Mouse (Mus musculus) left cerebral cortex, adult 11 months (tissue): ENCODE data around the gene Hps6.
"Not testable (repeated sequence)": the region's sequence is repeated elsewhere in the genome, so short reads cannot be mapped to it uniquely, and the experiment has no call there.

ENCODE experiments used
- DNase-seq: peaks from one replicate; pipeline ENCODE4 v3.0.0; 2022; ENCODE audit warnings: low spot score

Gene Hps6

DNA sequence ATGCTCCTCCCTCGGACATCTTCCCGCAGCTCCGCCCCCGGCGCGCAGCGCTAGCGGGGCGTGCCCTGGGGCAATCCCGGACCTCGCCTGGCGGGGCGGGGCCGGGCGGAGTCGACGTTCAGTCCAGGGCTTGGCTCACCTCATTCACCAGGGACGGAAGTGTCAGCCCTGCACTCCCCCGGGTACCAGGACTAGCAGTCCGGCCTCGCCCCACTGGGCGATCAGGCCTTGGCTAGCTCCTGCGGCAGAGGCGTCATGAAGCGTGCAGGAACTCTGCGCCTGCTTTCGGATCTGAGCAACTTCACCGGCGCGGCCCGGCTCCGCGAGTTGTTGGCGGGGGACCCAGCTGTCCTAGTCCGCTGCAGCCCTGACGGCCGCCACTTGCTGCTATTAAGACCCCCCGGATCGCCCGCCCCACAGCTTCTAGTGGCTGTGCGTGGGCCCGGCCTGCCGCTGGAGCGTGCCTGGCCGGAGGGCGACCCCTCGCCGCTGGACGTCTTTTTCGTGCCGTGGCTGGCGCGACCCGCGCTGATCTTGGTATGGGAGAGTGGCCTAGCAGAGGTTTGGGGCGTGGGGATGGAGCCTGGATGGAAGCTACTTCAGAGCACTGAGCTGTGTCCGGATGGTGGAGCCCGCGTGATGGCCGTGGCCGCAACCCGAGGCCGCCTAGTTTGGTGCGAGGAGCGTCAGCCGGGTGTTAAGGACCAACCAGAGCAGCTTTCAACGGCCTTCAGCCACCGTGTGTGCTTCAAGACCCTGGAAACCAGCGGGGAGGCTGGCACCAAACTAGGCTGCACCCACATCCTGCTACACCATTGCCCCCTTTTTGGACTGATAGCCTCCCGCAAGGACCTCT is at the start of gene Hps6:
Hps6 (plus strand) TSS at position 138 of the 856 bp plus-strand sequence.
- DNase-seq, result peak; percentile 51

DNA sequence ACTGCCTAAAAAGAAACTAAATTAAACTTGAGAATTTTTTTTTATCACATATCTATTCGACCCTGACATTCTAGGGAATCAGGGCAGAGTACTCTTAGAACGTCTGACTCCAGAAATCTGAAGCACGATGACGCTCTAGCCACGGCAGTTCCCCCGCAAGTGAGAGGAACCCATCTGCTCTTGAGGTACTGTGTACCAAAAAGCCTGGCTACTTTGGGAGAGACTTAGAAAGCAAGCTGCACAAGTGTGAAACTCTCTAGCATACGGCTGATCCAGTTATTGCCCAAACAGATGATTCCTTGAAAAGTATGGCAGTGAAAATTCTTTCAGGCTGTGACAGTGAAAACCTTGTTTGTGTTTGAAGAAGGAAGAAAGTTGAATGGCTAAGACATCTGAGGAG is 46.6 kb upstream of the Hps6 start:
- peak; percentile 41 for DNase-seq

DNA sequence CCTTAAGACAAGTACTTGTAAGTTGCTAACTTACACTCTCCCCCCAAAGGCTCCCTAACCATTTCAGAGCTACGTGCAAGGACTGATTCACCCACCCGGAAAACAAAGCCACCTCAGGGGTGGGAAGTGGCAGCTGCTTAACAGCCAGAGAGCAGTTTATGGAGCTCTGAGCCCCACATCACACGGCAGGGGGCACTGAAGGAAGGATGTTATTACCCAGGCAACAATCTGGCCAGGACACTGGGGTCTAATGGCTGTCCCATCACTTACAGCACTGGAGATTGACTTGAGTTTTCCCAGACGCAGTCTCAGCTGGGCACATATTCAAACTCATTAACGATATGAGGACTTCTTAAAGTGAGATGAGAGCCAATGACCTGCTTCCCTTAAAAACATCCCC is 42.5 kb upstream of the Hps6 start:
- DNase-seq, result no peak

DNA sequence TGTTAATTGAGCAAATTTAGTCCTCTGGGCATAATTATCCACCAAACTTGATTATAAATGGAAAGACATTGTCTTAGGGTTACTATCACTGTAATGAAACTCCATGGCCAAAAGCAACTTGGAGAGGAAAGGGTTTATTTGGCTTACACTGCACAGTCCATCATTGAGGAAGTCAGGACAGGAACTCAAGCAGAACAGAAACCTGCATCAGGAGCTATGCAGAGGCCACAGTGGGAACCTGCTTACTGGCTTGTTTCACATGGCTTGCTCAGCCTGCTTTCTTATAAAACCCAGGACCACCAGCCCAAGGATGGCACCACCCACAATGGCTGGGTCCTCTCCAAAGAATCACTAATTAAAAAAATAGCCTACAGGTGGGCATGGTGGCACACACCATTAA is 18.9 kb upstream of the Hps6 start:
- no peak for DNase-seq

DNA sequence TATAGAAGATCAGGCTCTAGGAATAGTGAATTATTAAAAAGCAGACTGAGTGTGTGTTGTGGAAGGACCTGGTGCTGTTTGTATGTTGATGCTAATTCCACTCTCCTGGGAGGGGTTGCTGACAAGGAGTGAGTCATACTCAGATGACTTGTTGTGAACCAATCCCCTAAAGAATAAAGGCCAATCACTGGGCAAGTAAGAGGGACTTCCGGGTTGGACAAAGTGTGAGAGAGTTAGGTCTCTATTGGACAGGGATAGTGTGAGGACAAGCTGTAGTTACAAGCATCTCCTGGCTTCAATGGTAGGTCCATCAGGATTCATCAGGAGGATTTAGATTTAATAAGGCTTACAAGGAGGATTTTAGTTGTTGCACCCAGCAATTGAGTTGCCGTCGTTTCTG is 15.1 kb upstream of the Hps6 start:
- DNase-seq, result no peak

DNA sequence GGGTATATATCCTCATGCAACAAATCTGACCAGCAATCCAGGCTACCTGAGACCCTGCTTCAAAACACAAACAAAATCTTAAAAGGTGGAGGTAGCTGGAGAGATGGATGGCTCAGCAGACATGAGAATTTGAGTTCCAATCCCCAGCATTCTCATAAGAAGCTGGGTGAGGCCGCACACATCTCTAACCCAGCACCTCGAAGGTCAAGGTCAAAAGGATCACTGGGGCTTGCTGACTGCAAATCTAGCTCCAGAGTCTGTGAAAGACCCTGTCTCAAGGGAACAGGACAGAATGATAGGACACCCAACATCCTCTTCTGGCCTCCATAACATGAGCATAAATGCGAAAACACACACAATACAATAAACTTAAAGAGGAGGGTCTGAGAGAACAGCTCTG is 12.1 kb upstream of the Hps6 start:
- DNase-seq, result no peak

DNA sequence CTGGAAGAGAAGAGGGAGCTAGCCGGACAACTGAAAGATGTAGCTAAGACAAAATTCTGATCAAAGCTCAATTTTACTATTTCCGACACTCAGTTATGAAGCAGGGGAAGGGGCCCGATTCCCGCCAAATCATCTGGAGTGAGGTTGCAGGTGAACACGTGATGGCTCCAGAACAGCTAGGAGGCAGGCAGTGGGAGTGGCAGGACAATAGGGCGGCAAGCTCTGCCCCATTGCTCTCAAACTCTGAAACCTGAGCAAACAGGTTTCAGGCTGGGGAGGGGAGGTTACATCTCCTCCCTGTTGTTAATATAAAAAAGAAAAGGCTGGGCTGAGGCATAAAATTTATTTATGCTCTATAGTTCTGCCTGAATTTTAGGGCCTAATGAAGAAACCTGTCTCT is 9.9 kb upstream of the Hps6 start:
- not testable (repeated sequence) for DNase-seq

DNA sequence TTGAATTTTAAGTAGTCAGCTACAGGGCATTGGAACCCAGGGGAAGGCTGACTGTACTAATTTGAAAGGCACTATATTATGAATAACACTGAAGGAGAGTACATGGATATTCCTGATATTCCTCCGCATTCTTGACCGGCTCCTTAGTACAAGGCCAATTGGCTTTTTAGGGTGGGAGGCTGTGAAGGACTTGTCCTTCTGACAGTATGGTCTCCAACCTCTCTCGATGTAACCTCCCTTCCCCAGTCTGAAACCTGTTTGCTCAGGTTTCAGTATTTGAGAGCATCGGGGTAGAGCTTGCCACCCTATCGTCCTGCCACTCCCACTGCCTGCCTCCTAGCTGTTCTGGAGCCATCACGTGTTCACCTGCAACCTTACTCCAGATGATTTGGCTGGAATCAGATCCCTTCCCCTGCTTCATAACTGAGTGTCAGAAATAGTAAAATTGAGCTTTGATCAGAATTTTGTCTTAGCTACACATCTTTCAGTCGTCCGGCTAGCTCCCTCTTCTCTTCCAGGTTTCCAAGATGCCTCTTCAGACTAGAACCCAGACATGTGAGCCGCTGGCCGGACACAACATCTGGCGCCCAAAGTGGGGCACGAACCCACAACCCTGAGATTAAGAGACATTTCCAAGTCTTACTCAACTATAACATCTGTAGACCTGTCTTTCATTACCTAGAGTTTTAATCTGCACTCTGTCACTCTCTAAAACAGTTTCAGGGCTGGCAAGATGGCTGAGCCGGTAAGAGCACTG is 9.1 kb upstream of the Hps6 start:
- no peak for DNase-seq

DNA sequence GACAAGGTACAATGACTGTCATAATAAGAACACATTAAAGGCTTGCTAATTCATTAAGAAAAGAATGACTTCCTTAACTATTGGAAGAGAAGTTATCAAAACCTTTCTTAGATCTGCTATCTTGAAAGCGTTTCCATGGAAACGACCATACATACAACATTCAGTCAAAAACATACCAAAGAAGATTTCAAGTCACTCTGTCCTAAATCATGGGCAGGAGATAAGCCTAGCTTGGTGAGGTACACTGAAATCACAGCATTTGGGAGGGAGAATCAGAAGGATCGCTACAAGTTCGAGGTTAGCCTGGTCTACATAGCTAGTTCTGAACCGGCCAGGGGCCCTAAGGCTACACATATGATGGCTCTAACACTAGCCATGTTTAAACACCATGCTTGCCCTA is 5.9 kb upstream of the Hps6 start:
- DNase-seq, result no peak

DNA sequence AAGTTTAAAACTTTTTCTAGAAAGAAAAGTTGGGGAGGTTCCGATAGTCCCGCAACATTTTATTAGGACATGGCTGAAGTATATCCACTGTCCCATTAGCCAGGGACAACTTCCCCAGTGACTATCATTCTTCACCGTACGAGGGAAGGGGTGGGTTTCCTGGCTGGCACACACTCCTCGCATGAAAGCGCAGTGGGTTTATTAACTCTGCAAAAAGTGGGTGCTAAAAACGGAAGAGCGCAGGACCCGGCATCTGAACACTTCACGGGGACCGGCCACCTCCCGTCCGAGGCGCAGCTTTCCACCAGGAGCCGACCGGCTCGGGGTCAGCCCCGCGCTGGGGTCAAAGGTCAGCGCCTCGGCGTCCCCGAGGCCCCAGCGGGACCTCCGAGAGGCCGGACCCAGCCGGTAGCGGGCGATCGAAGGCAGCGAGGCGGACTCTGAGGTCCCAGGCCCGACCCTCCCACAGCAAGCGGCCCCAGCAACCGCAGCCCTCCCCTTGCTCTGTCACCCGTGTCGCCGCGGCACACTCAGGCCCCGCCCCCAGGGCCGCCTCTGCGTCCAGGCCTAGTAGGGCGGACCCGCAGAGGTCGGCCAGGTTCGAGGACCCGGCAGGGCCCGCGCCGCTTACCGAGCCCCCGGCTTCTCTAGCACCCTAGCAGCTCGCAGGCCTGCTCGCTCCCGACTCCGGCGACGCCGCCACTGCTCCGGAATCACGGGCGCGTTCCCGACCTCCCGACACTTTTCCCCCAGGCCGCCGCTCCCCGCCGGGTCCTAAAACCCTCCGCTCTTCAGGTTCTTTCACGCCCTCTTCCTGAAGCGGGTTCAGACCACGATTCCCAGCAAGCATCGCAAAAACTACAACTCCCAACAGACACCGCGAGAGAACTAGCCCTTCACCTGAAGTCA is 5.3 kb upstream of the Hps6 start, which contains the start of gene Armh3:
Armh3 (minus strand) TSS at position 704 of the 909 bp plus-strand sequence.
- DNase-seq, result peak; percentile 86

DNA sequence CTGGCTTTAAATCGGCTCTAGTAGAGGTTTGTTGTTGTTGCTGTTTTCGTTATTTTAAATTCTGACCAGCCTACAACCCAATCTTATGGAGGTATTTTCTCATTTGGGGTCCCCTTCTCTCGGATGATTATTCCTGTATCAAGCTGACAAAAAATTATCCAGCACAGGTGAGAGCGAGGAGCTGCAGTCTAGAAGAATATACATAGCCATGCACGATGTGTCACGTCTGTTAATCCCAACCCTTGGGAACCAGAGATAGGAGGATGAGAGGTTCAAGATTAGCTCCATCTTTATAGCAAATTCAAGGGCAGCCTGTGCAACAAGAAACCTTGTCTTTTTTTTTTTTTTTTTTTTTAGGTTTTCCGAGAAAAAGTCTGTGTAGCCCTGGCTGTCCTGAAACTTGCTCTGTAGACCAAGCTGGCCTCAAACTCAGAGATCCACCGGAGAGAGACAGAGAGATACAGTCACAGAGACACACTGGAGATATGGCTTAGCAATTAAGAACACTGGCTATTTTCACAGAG is 4.6 kb upstream of the Hps6 start:
- no peak for DNase-seq

DNA sequence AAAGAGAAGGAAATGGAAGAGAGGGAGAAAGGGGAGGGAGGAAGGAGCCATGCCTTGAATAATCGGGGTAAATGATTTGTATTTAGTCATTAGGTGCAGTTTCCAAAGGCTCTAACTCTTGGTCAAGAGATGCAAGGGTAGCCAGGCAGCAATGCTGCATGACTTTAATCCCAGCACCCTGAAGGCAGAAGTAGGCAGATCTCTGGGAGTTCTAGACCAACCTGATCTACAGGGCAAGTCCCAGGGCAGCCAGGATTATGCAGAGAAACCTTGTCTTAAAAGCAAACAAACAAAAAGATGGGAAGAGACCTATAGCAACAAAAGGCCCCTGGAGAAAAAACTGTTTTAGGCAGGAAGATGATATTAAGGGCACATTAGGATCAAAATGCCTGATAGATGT is 3.9 kb upstream of the Hps6 start:
- DNase-seq, result no peak

DNA sequence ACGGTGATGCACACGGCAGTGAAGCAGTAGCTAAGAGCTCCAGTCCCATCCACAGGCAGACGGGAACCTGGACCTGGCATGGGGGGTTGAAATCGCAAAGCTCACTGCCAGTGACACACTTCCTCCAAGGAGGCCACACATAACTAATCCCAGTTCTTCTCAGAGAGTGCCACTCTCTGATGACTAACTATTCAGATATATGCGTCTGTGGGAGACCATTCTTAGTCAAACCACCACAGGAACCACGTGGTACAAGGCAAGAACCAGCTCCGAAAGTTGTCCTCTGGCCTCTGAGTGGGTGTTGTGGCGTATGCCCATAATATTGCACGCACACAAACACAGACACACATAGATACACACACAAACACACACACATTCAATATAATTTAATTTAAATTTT is 1.0 kb upstream of the Hps6 start:
- no peak for DNase-seq

DNA sequence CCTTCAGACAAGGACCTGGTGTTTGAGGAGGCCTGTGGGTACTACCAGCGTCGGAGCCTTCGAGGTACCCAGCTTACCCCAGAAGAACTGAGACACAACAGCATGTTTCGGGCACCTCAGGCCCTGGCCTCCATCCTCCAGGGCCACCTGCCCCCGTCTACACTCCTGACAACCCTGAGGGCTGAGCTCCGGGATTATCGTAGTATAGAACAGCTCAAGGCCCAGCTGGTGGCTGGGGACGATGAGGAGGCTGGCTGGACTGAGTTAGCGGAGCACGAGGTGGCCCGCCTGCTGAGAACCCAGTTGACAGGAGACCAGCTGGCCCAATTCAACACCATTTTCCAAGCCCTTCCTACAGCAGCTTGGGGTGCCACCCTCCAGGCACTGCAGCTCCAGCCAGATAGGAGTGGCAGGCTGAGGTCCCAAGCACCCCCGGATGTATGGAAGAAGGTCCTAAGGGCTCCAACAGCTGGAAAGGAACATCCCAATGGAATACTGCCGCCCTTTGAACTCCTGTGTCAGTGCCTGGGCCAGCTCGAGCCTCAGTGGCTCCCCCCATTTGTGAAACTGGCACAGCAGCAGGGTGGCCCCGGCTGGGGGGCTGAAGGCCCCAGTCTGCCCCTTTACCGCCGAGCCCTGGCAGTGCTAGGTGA is 1.6 kb downstream of the Hps6 start:
- DNase-seq, result no peak

DNA sequence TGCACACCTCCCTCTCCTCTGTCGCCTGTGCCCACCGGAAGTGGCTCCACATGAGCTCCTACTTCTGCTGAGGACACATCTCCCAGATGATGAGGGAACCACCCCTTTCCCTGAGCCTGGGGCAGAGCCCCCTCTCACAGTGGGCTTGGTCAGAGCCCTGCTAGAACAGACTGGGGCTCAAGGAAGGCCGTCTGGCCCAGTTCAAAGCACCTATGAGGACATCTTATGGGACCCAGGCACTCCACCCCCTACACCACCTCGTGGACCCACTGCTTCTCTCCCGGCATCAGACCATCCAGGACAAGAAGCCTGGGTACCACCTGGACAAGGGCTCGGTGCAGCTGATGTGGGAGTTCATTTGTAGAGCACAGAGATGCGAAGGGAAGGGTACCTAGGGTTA is 2.4 kb downstream of the Hps6 start:
- no peak for DNase-seq

DNA sequence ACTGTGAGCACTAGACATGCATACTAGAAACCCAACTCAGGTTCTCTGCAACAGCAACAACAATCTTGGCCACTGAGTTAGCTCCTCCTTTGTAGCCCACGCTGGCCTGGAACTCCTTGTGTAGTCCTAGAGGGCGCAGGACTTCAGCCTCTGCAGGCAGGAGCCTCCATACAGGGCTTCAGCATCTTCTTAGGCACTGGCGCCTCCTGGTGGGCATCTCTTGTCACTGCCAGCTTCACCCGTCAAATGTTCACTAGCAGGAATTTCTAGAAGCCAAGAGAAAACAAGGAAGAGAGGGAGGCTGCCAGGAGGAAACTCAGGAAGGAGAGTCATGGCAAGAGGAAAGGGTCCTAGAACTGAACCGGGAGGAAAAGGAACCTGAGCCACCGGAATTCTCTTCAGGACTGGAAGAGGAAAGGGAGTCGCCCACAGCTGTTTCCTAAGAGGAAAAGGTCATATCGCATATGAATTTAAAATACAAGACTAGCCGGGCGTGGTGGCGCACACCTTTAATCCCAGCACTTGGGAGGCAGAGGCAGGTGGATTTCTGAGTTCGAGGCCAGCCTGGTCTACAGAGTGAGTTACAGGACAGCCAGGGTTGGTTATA is 11.4 kb downstream of the Hps6 start:
- peak; percentile 67 for DNase-seq

DNA sequence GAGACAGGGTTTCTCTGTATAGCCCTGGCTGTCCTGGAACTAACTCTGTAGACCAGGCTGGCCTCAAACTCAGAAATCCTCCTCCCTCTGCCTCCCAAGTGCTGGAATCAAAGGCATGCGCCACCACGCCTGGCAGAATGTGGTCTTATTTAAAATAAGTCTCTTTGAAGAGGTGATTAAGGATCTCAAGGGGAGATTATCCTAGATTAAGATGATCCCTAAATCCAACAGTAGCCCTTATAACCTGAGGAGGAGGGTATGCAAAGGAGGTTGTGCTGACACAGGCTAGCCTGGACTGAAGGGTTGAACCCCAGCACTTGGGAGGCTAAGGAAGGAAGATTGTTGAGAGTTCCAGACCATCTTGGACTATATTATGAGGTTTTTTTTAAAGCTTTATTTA is 12.7 kb downstream of the Hps6 start:
- no peak for DNase-seq

DNA sequence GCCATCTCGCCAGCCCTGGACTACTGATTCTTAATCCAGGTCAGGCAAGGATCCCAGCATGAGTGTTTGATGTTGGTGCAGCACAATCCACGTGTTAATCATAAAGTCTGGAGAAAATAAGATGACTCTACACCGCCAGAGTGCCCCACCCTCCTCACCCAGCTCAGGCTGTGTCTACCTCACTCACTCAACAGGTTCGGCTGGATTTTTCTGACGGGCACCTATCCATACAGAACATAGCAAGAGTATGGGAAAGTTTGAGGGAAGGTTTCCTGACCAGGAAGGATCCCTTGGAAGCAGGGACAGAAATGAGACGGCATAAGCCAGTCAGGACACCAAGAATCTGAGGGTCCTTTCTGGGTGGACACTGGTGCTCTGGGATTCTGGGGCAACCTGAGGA is 21.7 kb downstream of the Hps6 start:
- DNase-seq, result no peak

DNA sequence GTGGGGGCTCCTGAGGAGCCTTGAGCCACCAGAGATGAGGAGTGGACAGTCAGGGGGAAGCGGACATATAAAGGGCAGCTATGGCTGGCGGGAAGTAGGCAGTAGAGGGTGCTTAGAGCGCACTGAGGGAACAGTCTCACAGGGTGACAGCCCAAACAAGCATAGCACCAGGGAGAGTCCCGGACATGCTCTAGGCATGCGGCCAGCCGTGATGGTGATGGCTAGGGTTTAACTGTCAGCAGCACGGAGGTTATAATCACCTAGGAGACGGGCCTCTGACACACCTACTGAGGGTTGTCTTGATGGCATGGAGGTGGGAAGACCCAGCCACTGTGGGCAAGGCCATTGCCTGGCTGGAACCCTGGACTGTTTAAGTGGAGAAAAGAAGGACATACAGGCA is 23.3 kb downstream of the Hps6 start:
- no peak for DNase-seq

DNA sequence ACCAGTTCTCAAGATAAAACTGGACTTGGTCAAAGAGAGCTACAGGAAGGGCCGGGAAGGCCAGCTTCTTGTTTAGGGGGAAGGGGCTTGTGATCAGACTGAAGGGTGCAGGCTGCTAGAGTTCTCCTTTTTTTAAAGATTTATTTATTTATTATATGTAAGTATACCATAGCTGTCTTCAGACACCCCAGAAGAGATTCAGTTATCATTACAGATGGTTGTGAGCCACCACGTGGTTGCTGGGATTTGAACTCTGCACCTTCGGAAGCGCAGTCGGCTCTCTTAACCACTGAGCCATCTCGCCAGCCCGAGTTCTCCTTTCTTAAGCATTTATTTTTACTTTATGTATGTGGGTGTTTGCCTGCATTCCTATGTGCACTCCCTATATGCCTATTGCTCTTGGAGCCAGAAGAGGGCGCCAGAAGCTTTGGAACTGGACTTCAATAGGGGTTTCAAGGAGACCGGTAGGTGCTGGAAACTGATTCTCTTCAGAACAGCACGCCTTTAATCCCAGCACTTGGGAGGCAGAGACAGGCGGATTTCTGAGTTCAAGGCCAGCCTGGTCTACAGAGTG is 25.5 kb downstream of the Hps6 start:
- no peak for DNase-seq

DNA sequence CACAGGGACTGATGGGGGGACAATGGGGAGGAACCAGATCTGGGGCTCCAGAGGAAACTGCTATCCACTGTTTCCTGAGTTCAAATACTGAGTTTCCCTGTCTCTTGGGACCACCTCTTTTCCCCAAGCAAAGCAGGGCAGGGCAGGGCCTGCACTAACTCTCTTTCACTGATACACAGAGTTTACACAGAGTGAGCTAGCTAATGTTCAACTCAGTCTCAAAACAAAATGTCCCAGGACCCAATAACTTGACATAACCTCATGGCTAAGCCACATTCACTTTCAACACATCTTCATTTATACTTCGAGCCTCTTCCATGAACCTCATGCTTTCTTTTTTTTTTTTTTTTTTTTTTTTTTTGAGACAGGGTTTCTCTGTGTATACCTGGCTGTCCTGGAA is 26.3 kb downstream of the Hps6 start:
- DNase-seq, result no peak
